Mouse (Mus musculus) brain, embryonic 18.5 days (tissue): ENCODE measurements around the gene Foxo3.

Experiments
- DNase-seq: peaks from one replicate; pipeline ENCODE4 v3.0.0-alpha.2; 2012; ENCODE audit warnings: low read depth, low spot score

Foxo3 gene

DNA sequence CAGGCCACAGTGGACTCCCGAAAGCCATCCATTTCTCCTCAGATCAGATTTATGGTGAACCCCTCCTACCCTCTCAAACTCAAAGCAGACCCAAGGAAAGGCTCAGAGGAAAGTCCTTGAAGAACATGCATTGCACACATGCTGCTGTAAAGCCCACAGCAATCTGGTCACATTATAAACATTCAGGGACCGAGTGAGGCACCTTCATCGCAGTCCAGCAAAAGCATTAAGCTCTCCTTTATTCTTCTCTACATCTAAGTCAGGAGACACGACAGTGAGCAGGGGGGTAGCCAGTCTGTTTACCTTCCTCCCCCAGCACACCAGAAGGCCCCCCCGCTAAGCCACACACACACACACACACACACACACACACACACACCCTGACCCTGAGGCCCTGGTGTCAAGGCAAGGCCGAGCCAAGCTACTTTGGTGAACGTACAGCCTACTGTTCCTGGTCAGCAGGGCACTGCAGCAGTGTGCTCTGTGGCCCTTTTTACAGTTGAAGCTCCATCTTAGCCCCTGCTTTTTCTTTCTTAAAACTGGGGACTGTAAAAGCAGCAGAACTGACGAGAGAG is 24.7 kb downstream of the Foxo3 start:
- no peak for DNase-seq

DNA sequence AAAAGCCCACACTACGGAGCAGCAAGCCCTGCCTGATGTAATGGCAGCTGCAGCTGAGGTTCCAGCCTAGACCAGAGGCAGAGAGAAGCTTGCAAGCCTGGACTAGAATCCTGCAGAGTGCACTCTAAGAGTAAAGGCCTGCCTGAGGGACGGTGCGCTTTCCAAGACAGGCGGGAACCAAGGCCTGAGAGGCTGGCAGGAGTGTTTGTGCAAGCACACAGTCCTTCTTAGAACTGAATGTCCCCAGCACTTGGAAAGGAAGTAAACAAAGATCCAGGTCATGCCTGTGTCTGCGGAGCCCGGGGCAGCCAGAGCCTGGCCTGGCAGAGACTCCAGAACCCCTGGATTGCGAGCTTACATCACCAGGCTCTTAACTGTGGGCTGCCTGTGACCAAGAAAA is 25.4 kb downstream of the Foxo3 start:
- DNase-seq = no peak

DNA sequence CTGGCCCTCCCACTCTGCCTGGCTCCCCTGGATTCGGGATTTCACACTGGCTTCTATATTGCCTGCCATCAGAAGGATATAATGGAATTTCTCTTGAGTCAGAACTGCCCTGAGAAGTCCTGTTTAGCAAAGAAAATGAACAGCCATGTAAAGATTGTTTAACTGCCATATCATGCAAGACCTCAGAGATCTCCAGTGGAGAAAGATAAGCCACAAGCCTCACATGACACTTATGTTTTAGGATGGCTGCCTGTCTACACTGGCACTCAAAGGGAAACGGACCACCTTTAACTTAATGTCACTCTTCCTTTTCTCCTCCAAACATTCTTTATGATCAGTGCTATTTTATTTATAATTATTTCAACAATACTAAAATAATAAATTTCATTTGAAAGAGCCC is 26.6 kb downstream of the Foxo3 start:
- DNase-seq = no peak

- no peak for DNase-seq
Observed at GRCm38 (mm10) chr10:42248644-42249043, 27.9 kb downstream of the Foxo3 start.

DNA sequence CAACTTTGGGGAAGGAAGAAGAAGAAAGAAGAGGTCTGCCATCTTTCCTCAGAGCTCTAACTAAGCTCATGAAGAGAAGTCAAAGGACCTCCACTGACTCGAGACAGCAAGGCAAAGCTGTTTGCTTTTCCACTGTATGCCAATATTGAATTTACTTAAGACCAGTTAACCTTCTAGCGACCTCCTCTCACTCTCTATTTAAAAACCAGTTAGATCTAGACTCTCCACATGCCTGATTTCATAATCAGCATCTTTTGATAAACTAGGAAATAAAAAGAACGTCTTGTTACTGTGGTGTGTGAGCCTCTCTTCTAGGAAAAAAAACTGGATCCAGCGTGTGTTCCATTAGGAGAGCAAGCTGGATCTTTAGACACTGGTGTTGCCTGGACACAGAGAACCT is 28.4 kb downstream of the Foxo3 start:
- DNase-seq = no peak

- no peak for DNase-seq
Observed at GRCm38 (mm10) chr10:42247125-42247816, 29.3 kb downstream of the Foxo3 start.

DNA sequence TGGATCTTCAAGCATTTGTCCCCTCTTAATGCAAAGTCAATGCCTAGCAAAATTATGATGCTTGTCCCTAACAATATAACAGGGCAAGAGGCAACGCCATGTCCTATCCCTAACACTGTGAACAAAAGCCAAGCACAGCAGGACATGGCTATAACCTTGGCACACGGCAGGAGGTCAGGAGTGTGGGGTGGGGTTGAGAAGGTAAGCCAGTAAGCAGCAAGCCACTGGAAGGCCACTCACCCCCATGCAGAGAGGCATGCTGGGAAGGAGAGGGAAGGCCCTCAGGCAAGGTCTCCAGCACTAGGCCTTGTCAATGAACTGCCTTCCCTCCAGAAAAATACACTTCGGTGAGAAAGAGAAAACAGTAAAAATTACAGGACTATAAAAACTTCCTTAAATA is 30.1 kb downstream of the Foxo3 start:
- DNase-seq = no peak

DNA sequence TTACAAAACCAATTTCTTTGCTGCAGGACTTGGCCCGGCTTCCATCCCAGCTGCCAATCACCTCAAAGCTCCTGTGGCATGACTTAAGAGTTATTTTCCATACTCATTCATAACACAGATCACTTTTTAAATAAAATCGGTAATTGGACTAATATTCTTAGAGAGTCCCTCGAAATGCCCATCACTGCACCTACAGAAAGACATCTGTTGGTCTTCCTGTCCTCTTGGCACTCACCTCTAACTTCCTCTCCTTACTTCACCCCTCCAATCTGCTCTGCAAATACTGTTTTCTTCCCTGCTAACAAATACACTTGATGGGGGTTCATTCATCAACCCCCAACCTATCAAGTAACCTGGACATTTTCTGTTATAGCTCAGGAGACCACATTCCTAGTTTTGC is 30.9 kb downstream of the Foxo3 start:
- DNase-seq = no peak

GRCm38 (mm10) chr10:42245256-42245601 is 31.3 kb downstream of the Foxo3 start:
- no peak for DNase-seq

DNA sequence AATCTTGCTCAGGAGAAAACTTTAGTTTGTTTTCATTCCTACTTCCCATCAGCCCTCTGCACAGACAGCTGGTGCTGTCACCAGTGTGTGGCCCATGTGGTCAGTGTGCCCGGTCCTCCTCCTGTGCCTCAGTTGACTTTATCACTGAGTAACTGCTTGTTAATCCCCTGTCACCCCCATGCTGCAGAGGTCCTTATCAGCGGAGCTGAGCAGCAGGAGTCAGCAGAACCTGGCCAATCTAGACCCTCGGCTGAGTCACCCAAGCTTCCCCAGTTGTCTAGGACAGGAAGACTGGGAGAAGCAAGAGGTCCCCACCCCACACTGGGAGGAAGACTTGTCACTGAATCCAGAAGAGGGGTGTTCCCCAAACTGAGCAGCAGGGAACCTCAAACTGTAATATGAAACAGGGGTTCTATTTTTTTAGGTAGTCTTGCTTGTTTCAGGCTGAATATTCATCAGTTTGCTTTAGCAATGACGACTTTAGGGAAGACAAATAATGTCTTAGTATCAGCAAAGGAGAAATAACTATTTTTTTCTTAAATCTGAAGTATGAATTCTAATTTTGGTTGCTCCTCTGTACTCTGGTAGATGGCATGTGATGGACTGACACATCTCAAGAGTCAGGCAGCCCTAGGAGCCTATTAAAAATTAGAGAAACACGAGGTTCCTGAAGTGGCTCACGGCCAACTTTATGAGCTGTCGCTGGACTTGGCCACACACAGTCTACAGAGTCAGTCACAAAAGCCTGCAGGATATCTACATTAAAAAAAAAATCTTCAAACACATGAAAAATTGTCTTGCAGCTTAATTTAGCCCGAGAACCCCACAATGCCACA is 31.9 kb downstream of the Foxo3 start:
- no peak for DNase-seq

DNA sequence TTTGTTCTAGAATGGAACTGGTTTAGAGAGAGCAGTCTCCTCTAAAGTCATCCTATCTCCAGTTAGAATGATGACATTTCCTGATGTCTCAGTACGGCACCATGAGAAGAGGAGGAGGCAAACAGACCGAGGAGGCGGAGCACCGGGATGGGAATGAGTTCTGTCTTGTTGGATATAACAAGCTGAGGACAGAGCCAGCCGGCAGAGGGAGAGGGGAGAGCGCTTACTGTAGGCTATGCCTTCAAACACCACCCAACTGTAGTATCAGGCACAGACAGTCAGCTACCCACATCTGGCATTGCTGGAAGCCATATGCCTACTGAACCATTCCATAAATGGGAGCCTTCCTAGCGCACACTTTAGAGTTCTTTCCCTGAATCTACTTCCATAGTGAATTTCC is 32.6 kb downstream of the Foxo3 start:
- no peak for DNase-seq

DNA sequence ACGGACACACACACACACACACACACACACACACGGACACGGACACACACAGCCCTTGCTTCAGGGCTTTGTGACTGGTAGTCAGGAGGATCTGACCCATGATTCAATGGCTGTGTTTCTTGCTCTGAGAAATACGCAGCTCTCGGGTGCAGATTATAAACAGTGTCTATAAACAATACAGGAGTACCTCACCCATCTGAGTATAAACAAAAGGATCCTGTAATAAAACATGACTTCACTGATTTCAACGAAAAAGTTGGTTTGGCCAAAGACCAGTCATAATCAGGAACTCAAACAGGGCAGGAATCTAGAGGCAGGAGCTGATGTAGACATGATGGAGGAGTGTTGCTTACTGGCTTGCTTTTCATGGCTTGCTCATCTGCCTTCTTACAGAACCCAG is 34.1 kb downstream of the Foxo3 start:
- no peak for DNase-seq

DNA sequence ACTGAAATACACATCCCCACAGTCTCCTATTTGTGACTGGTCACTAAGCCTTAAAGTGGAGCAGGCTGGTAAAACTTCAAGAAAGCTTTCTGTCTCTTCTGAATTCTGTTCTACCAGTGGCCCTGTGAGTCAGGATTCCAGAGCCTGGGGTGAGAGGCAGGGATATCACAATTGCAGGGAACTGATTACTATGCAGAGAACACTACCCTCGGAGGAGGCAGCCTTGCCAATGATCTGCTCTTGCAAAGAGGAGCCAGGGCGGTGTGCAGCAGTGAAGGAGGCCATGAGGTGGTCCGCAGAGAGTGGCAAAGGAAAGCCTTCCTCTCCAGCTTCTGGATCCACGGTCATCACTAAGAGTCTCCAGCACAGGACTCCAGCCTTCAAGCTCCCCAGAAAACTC is 34.8 kb downstream of the Foxo3 start:
- no peak for DNase-seq

- DNase-seq = no peak
Observed at GRCm38 (mm10) chr10:42239810-42240111, 36.8 kb downstream of the Foxo3 start.

DNA sequence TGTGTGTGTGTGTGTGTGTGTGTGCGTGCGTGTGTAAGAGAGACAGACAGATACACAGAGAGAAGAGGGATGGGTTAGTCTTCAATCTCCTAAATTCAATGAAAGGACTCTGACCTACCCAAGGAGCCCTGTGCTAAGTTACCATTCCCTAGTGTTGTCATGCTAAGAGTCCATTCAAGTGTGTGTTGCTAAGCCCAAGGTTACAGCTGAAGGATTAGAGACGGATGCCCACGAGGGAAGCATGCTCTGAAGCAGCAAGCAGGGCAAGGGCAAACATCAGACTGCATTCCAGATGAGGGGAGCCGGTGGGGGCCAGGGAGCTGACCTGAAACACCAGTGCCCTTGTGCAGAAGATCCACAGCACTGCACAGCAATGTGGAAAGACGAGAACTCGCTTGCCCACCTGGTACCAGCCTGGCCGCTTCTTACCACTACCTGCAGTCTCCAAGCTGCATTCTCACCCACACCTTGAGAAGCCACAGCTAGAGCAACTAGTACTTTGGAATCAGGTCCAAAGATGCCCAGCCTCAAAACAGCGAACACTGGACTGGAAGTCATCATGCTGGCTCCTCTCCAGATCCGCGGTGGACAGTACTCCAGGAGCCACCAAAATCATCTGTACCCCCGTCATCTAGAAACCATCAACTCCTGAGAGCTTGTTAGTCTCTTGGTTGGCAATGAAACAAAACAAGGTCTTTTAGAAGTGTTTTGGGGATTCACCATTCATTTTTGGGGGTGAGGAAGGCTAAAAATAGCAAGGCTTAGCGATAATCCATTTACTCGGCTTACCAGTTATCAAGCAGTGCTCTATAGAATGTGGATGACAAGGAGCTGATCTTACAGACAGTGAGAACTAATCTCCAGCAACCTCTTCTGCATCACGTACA is 37.4 kb downstream of the Foxo3 start:
- DNase-seq = no peak

DNA sequence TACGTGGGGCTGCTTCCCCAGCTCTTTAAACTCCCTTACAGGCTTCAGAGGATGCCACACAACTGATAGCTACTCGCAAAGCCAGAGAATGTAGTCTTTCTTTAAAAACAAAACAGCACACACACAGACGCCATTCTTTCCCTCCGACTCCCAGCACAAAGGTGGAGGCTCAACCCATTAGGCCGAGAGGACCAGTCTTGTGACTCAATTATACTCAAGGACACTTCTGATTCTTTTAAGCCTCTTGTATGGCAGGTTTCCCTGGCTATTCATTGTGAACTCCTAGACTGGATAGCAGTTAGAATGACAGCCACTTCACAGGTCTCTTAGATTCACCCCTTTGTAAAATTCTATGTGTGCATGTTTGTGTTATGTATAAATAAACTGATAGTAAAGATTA is 38.3 kb downstream of the Foxo3 start:
- no peak for DNase-seq

DNA sequence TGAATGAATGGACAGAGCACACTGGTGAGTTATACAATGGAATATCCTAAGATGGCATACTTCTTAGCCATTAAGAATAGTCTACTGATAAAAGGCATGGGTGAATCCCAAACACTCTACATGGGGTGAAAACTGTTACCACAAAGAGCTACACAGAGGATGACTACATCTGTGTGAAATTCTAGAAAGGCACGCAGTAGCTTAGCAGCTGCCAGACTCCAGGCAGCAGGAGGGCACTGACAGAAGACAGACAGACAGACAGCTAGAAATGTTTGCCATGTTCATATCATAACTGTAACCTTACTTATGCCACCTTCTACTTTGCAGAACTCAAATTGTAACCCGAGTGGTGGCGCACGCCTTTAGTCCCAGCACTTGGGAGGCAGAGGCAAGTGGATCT is 39.0 kb downstream of the Foxo3 start:
- no peak for DNase-seq

DNA sequence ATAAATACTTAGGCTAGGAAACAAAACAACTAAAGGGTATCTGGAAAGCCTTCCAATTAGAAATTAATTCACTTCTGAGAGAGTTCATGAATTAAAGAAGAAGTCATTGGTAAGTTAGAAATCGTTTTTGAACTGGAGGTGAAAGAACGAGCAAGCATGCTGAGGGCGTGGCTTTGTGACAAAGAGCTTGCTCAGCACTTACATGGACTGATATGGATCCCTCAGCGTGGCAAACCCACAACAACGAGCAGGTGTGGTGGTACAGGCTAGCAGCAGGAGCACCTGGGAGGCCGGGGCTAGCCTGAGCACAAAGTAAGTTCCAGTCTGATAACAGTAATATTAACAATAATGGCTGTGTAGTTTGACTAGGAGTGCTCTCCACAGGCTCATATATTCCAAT is 41.2 kb downstream of the Foxo3 start:
- no peak for DNase-seq

- no peak for DNase-seq
Observed at GRCm38 (mm10) chr10:42232977-42233376, 43.6 kb downstream of the Foxo3 start.

- DNase-seq = no peak
Observed at GRCm38 (mm10) chr10:42231847-42232246, 44.7 kb downstream of the Foxo3 start.

GRCm38 (mm10) chr10:42231100-42231541 is 45.4 kb downstream of the Foxo3 start:
- DNase-seq = no peak

DNA sequence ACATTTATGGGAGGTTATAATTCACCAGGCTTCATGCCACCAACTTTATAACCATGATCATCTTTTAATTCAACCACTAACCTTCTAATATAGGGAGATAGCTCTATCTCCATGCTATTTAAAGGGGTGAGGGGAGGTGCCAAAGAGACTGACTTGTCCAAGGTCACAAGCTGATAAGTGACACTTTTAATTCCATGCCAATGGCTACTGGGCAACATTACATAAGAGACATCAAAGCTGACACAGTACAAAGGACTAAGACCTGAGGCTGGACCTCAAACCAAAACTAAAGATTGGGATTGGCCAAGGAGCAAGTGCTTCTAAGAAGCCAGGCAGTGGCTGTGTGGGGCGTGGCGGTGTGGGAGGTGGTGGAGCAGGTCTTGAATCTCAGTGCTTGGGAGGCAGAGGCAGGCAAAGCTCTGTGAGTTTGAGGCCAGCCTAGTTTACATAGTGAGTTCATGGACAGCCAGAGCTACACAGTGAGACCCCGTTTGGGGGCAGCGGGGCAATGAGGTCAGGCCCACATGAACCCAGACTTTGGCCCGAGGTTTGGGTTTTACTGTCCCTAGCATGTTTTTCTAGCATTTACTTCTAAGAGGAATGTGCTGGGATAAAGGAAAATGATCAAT is 46.0 kb downstream of the Foxo3 start:
- no peak for DNase-seq
